Mouse (Mus musculus) spleen, postnatal 36 days (tissue): ENCODE data around the gene 5730480H06Rik.

Source experiments
- DNase-seq, 2 experiments: peaks; one replicate each; pipeline ENCODE4 v3.0.0; 2022; ENCODE audit warnings: low spot score in 2 of 2, mixed read lengths in 1 of 2

Gene 5730480H06Rik

DNA sequence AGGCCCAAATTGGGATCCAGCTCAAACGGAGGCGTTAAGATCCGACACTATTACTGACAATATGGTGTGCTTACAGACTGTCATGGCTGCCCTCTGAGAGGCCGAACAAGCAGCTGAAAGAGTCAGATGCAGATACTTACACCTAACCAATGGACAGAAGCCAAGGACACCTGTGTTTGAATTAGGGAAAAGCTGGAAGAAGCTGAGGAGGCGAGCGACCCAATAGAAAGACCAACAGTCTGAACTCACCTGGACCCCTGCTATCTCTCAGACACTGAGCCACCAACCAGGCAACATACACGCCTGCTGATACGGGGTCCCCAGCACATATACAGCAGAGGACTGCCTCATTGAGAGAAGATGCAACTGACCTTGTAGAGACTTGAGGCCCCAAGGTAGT, at the start of gene 5730480H06Rik:
Gene 5730480H06Rik, plus strand, starts transcription at position 301 of the 400 bp plus-strand sequence.
- DNase-seq, result no peak

DNA sequence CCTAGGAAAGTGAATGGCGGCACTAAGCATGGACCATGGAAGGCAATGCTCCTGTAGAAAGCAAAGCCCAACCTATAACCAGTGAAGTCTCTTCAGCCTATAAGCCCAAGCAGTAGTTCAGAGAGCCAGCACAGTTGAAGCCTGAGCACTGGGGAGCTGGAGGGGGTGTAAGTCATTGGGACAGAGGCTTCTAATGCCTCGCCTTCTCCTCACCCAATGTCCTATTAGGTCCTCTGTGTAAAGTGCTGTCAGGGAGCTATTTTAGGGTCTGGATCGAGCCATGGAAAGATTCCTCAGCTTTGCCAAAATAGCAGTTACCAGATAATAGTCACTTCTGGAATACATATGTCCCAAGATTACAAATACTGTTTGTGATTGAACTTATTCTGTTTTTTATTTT, 26.6 kb upstream of the 5730480H06Rik start:
- DNase-seq, result no peak

DNA sequence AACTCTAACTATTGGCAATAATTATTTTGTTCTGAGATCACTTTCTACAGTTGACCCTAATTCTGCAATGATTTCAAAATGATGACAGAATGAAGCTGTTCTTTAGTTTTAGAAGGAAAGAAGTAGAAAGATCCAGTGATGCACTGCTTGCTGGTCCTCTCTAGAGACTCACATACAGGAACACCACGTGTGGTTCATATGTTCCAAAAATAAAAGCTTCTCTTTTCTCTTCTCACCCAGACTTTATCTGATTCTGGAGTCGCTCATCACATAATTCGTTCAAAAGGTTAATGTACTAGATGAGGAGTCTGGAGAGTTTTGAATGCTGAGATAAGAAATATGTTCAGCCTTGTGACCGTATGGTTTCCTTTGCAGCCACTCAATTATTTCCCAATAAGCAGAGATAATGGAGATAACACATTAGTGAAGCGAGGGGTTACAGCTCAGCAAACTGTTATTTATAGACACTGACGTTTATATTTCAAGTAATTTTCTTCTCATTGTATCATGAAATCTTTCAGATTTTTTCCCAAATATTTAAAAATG, 12.6 kb upstream of the 5730480H06Rik start:
- DNase-seq, result no peak

DNA sequence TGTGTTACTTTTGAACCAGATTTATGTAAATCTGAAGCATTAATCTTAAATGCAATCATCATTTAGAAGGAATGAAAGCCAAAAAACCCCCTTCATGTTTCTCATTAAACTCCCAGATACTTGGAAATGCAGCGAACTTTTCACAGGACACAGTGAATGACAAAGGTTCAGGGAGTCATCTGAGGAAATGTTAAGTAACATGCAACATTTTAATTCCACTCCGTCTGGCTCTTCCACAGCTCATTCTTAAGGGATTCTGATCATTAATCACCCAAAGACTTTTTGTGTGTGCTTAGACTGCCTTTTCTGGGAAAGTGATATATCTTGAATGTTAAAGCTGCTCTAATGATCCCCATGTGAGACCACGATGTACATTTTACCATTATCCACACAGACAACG, 7.2 kb upstream of the 5730480H06Rik start:
- no peak for DNase-seq

DNA sequence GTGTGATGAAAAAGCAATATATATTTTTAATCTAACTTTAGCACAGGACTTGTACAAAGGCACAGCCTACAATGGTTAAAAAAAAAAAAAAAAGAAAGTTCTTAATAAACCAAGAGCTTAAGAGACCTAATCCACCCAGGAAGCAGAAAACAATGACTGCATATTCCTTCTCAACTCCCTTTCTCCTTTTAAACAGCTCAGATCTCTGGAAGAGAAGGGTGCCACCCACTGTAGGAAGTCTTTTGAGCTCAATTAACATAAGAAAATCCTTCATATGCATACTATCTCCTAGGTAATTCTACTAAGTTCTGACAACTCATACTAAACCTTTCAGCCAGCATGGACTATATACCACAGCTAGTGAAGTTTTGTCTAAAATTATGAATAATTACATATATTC, 1.5 kb upstream of the 5730480H06Rik start:
- no peak for DNase-seq

DNA sequence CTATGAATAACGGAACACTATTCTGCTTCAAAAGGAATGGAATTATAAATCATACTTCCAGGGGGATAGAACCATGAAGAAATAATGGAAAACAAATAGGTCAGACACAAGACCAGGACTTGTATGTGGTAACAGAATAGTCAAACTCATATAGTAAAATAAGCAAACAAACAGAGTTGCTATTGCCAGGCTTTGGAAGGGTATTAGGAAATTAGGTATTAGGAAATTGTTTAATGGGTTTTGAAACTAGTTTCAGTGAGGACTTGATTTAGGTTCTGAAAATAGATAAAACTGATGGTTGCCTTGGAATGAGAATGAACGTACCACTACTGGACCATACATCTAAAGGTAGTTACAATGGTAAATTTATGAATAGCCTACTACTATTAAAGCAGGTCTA, 2.0 kb downstream of the 5730480H06Rik start:
- no peak for DNase-seq

DNA sequence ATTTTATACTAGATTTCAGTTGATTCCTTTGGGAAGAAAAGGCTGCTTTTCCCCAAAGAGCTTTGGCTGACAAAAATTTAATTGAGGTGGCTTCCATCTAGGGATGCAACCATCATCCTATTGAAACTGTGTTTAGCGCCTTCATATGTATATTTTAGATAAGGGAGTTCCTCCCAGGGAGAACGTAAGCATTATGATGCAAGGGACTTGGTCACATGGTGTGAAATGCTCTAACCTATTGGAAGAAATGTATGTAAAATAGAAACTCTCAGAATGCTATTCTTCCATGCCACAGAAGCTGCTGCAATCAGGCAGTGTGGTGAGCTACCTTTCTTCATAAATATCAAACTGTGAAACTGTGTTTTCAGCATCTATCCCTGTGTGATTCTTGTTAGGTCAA, 3.1 kb downstream of the 5730480H06Rik start:
- no peak for DNase-seq

DNA sequence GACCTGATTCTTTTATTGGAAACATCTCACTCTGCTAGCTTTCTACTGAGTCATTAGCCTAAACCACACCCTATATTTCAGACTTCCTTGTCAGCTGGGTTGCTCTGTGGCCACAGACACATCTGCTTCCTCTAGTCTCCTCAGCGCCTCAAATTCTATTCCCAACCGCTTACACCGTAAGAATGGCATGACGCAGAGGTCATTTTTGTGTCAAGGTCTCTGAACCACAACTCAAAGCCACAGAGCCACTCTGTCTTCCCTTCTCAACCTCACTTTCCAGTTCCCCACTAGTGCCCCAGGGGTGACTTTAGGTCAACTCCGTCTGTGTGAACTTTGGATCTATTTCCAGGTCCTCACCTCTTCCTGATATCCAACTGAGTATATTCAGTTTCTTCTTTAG, 3.7 kb downstream of the 5730480H06Rik start:
- no peak for DNase-seq

DNA sequence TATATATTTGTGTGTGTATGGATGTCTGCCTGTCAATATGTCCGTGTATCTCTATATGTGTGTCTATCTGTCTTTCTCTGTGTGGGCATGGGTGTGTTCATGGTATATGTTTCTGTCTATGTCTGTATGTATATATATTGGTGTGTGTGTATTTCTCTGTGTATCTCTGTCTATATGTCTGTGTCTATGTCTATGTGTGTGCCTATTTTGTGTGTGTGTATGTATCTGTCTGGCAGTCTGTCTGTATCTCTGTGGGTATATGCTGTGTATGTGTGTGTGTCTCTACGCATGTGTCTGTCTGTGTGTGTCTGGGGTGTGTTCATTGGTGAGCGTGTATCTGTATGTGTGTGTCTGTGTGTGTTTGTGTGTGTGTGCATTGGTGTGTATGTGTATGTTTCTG, 5.7 kb downstream of the 5730480H06Rik start:
- DNase-seq, result no peak

DNA sequence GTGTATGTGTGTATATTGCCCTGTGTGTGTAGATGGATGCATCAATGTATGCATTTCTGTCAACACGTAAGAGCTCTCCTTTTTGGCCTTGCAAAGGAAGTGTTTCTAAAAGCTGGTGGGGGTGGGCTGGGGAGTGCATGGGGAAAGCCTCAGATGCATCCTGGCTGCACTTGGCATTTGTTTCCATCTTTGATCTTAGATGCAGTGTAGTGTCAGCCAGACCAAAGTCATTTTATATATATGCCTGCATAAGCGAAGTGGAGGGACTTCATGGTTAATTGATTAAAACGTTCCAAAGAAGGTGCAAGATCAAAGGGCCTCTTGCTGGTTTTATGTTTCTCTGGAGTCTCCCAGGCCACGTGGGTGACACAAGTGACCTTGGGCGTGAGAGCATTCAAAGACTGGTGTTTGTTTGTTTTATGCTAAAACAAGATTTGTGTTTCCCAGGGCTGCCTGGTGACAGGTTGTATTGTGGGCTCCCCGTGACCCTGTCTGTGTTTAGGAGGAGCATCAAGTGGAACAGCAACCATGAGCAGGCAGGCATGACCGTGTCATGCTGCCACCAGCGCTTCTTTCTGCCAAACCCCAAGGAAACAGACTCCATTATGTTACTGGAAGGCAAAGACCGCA, 6.2 kb downstream of the 5730480H06Rik start:
- no peak for DNase-seq

DNA sequence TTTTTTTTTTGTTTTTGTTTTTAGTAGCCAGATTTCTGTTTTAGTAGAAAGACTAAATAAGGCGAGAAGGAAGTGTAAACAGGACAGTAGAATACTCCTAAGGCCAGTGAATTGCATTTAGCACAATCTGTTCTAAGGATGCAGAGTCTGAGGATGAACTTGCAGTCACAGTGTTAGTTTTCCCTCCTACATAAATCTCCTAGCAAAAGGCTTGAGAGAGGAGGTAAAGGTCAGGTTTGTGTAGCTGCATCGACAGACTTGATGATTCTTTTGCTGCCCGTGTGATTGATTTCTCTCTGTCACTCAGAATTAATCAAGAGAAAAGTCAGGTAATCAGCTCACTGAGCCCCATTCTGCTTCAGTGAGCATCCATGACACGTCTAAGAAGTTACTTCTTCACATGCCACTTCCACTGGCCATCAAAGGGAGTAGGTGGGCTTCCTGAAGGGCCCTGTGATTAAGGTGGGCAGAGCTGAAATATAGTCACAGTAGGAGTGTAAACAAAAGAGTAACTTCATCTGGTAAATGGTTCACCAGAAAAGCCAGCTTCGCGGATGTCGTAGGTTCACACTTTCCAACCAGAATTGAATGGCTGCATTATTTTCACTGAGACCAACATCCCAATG, 13.2 kb downstream of the 5730480H06Rik start:
- DNase-seq, result no peak

DNA sequence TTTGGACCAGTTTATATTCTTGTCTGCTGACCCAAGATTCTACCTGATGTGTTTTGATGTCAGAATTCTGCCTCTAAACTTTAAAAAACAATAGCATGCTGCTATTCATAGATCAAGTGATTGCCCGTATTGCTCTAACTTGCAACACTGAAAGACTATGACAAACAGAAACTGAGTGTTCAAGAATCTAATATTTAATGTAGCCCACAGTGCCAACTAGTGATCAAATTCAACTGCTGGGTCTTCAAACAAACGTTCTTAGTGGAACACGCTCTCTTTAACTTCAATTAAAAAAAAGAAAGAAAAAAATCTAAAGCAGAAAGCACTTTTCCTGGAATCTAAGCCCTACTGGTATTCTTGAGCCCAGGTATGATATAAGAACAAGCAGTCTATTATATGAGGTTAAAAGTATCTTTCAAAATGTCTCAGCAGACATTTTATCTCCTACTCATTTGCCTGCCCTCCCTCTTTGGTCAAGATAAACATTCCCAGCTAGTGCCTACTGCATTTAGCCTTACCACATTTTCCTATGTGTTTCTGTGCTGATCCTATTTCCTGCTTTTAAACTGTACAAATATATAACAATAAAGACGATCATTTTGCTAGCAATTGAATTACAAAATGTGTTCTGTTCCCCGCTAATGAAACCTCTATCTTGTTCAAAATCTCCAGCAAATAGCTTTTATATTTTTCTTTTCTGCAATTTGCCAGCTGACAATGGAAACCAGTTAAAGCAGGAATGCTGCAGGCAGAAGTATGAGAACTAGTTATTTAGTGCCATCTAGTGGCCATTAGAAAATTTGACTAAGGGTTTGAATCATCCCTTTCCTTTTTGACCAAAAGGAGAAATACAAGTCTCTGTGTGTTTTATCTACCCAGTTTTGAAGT, 17.6 kb downstream of the 5730480H06Rik start:
- DNase-seq, result no peak

DNA sequence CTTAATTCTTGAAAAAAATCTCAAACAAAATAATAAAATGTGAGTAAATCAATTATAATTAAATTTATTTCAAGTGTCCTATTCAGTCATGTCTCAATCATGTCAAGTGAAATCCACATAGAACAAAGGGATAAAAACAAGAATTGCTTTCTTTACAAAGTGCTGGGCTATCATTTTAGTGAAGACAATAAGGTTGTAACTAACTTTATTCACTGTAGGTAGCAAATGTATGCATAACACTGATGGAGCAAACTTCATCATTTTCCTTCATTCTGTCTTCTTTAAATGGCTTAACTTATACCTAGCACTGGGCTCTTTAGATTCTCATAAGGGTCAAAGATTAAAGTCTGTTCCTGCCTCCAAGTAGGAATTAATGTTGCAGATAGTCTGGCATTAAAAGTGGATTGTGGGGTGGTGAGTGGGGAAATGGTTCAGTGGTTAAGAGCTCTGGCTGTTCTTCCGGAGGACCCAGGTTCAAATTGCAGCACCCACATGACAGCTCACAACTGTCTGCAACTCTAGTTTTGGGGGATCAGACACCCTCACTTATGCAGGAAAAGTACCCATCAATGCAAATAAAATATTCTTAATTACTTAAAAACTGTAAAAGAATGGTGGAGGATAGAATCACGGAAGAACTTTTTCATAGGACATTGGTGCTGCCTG, 18.4 kb downstream of the 5730480H06Rik start:
- no peak for DNase-seq

DNA sequence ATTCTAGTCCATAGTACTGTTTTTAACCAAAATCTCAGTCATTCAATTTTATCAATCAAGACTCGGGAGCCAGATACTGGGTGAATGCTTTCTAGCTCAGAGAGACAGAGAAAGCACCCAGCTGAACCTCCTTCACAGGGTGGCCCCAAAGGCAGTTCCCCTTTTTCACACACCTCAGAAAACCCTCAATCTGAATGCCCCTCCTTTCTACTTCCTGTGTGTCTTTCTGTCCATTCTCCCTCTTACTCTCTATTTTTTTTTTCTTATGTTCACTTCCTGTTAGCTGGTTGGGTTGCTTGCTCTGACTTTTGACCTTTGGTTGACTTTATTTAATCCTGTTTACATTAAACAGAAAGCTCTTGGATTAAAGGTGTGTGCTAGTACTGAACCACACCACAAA, 21.6 kb downstream of the 5730480H06Rik start:
- peak; percentile 6 to 10 for DNase-seq

DNA sequence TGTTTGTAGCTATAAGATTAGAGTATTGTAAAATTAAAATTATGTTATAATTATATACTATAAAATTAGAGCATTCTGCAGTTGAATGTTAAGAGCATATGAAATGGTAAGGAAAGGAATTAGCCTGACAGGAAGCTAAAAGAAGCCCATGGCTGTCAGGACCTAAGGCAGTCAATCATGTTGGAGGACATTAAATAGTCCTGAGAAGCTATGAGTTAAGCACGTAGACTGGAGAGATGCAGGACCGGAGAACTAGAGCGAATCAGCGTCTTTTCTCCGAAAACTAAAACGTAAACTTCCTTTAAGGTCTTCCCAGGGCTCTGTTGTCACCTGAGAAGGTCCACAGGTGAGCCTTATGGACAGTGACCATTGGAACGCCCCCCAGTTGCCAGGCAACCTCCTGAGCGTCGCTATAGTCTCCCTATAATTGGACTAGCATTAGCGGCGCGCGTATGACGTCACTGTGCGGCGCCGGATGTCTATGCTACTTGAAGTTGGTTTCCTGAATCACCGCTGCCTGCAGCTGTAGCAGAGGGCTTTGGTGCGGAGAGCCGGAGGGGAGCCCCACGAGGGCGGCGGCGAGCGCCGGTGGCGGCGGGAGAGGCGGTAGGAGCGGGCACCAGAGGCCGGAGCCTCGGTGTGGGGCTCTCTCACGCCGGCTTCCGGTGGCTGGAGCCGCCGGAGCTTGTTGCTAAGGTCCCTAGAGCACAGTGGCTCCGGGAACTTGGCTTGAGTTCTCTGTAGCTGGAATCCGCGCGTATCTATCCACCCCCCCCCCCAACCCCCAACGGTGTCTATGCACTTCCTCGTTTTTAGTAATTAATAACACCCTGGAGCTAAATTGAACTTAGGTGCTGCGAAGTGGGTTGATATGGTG, 44.4 kb downstream of the 5730480H06Rik start:
- DNase-seq, result peak; percentile 90 to 93

DNA sequence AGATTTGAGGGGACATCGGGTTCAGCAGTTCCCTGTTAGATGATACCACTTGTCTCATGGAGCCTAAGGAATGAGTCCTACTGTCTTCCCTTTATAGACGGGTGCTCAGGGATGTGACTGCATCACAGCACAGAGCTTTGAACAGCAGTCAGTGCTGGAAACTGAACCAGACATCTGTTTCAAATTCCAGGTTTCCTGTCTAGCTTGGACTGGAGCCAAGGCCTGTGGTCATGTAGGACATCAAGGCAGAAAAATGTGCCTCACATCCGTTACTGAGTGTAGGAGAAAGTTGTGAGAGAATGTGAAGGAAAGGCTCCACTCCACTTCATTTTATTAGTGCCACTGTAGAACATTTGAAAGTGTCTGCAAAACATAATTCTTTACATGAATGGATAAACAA, 74.7 kb downstream of the 5730480H06Rik start:
- no peak for DNase-seq

DNA sequence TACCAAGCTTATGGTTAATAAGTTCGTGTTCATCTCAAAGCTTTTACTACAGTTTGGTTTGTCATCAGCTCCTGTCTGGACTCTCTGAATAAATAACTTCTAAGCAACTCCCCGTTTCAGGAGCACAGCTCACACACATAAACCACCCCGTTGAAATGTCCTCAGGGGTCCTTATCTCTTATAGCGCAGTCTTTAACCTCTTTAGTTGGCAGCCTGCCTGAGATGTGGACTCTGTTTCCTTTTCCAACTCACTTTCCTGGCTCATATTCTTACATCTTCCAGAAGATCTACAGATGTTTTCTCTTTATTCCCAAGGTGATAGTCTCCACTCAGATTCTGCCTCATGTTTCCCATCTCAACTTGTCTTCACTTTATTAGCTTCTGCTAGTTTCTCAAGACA, 80.5 kb downstream of the 5730480H06Rik start:
- DNase-seq, result no peak

DNA sequence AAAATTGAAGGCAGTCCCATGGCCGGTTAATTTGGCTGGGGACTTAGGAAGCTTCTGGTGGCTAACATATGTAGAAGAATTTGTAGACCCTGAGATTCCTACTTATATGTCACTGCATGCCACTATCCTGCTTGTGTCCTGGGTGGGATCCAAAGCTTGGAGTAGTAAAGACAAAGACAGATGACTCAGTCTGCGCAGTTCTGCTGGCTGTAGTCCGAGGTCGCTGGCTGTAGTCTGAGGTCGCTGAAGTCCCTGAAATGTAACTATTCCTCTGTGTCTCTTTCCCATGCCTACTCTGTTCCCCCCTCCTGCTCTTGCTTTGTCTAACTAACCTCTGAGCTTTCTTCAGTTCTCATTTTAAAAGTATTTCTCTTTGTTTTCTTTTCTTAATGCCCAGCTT, 82.6 kb downstream of the 5730480H06Rik start:
- no peak for DNase-seq

DNA sequence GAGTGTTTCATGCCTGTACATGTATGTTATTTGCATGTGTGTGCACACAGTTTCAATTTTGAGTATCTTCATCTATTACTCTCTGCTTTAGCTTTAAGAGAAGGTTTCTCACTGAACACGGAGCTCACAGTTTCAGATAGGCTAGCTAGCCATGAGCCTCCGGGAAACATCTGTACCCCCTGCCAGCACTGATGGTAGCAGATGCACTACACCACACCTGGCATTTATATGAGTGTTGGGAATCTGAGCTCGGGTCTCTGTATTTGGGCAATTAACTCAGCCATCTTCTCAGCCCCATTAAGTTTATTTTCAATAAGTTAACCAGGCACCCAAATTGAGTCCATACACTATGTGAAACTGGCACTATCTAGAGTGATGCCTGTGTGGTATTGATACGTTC, 83.7 kb downstream of the 5730480H06Rik start:
- DNase-seq, result no peak

DNA sequence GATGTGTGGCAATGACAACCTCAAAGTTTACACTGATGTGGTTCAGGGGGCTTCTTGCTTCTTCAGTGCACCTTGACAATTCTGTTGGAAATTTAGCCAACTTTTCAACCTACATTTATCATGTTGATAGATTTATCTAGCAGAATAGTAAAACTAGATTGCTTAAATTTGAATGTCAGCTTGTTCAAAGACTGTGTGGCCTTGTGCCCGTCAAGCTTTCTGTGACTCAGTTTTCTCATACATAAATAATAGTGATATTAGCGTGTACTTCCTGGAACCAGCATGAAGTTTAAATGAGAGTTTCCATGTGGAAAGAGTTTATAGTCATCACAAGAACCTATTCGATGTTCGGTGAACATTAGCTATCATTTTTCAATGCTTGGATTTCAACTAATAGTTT, 84.5 kb downstream of the 5730480H06Rik start:
- no peak for DNase-seq

DNA sequence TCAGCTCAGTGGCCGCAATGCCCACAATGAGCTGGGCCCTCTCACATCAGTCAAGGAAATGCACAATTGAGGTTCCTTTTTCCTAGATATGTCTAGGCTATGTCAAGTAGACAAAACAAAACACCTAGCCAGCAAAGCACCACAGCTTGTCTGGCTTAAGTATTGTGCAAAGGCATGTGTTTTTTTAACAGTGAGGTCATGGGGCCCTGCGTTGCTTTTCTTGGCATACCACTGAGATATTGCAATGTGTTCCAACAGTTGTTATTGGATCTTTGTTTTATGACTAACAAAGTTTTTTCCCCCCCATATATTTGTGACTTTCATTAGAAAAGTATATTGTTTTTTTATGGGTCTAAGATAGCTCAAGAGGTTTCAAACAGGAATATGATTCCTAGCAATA, 92.0 kb downstream of the 5730480H06Rik start:
- no peak for DNase-seq
